Mouse (Mus musculus) heart, adult 2 months (tissue): ENCODE data around the gene Ndfip2.

Experiments
- CTCF ChIP-seq: fragments of 200-600 bp; IDR thresholded peaks from 2 replicates; pipeline ENCODE4 v1.8.1; 2022; ENCODE audit warnings: antibody characterized with exemption, mild to moderate bottlenecking, moderate library complexity
- POLR2A ChIP-seq: fragments of 200-500 bp; IDR thresholded peaks from 2 replicates; pipeline ENCODE4 v1.6.1; 2011; ENCODE audit warnings: mild to moderate bottlenecking, low read depth, low read length, control low read depth; ENCODE audit not compliant: insufficient read depth

DNA sequence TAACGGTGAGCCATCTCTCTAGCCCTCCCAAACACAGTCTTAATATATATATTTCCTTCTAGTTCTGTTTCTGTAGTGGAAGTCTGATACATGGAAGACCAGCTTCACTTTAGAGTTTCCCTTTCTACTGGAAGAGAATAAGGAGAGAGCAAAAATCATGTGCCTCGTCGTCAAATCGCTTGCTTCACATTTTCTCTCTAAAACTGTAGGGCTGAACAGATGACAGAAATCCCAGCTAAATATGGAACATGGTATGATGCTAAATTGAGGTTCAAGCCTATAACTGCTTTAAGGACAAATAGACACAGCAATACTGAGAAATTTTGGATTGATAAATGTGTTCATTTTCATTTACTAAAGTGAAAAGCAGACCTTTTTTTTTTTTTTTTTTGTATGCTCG, 4.0 kb upstream of the Ndfip2 start:
- TF ChIP-seq POLR2A (no peak), CTCF (no peak)
